Mouse (Mus musculus) midbrain, embryonic 14.5 days (tissue): ENCODE results near the gene Dclk3. TPM values are rescaled to one million over a fixed set of nuclear protein-coding genes. Genes with fewer than 3 reads are reported as not detected.
A peak's percentile ranks its signal among the peaks of the same experiment; 100 is the strongest.

ENCODE experiments used
- ATAC-seq: fragments of 200-750 bp; cut with Nextera tagmentation; 2 replicates; pipeline ENCODE4 v1.8.0; 2017; ENCODE audit warnings: moderate number of reproducible peaks, moderate library complexity; ENCODE audit not compliant: low FRiP score, low TSS enrichment
- DNase-seq: peaks from one replicate; pipeline ENCODE4 v3.0.0-alpha.2; 2015
- H3K27ac ChIP-seq: fragments of 300-500 bp; sonication (generic); replicated peaks from 2 replicates; pipeline ENCODE4 v1.5.1; 2014; ENCODE audit warnings: mild to moderate bottlenecking, low read depth, low read length, moderate library complexity
- H3K27me3 ChIP-seq: fragments of 300-500 bp; sonication (generic); 2 replicates; pipeline ENCODE4 v1.6.1; 2014; ENCODE audit warnings: low read length, control low read depth, mixed read lengths; ENCODE audit not compliant: control insufficient read depth, insufficient read depth
- H3K36me3 ChIP-seq: fragments of 300-500 bp; sonication (generic); 2 replicates; pipeline ENCODE4 v1.6.1; 2014; ENCODE audit warnings: low read length, control low read depth; ENCODE audit not compliant: control insufficient read depth, insufficient read depth
- H3K4me1 ChIP-seq: fragments of 300-500 bp; sonication (generic); 2 replicates; pipeline ENCODE4 v1.6.1; 2014; ENCODE audit warnings: mild to moderate bottlenecking, antibody characterized with exemption, low read length, control low read depth; ENCODE audit not compliant: control insufficient read depth, insufficient read depth
- H3K4me2 ChIP-seq: fragments of 300-500 bp; sonication (generic); 2 replicates; pipeline ENCODE4 v1.6.1; 2014; ENCODE audit warnings: mild to moderate bottlenecking, low read length, moderate library complexity
- H3K4me3 ChIP-seq: fragments of 300-500 bp; sonication (generic); replicated peaks from 2 replicates; pipeline ENCODE4 v1.5.1; 2014; ENCODE audit warnings: low read depth, low read length
- H3K9ac ChIP-seq: fragments of 300-500 bp; sonication (generic); replicated peaks from 2 replicates; pipeline ENCODE4 v1.6.1; 2014; ENCODE audit warnings: mild to moderate bottlenecking, low read length, moderate library complexity
- H3K9me3 ChIP-seq: fragments of 300-500 bp; sonication (generic); 2 replicates; pipeline ENCODE4 v1.6.1; 2016; ENCODE audit warnings: low read length, control low read depth, mixed read lengths; ENCODE audit not compliant: control insufficient read depth
- WGBS: fragments of 180-500 bp; shearing (Covaris S2); extraction: QIAGEN DNeasy Blood & Tissue Kit; methylation state at CpG from one replicate; pipeline ENCODE4 v1.1.7; 2014; 5-methylcytosine and 5-hydroxymethylcytosine counted together
- polyA plus RNA-seq: library from polyadenylated mRNA; unstranded; fragments of >200 nt; fragmentation: Nextera tagmentation; extraction: Ambion mirVana; gene quantifications from 2 replicates; pipeline ENCODE4 v1.2.1, GENCODE M21; 2014

Dclk3 gene
- polyA plus RNA-seq, 1 experiment from 2014 or later, result 3.4 TPM

DNA sequence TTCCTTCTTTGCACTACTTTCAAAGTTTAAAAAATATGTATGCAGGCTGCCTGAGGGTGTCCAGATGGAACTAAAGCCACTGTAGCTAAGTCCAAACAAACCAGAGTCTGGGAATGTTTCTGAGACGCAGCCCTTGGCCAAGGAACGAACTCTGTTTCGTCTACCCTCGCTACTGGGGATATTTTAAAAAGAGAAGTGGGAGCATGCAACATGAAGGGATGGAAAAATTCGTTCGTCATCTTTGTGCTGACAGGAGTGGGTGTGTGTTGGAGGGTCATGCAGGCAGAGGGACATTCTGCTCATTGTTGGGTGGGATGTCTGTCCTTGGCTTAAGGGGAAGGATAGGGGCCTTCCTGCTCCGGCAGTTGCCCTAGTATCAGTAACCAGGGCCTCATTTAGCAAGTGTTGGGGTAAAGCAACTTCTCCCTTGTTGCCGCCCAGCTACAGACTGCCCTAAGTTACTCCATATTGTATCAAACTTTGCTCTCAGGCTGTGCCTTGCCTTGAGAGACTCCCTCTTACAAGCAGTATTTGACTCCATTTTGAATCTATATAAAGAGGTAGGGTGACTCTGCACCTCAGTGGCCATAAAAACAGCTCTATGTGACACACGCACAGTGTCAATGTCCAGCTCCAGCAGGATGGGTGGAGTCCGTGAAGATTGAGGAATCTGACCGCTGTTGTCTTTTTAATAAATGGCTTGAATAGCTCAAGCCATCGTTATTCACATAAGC, 34.4 kb upstream of the Dclk3 start:
- Histone ChIP-seq H3K27me3 (no peaks in the 10 kb centered on the region), H3K27ac (no peak overlapping the region), H3K36me3 (no peaks in the 10 kb centered on the region), H3K4me1 (no peaks in the 10 kb centered on the region), H3K4me3 (no peak overlapping the region), H3K9me3 (no peaks in the 10 kb centered on the region), H3K4me2 (no peak overlapping the region), H3K9ac (no peak overlapping the region)
- DNase-seq (no peak), ATAC-seq (no peak)
- WGBS, result 92% methylated on average over 12 of the region's 12 CpGs

DNA sequence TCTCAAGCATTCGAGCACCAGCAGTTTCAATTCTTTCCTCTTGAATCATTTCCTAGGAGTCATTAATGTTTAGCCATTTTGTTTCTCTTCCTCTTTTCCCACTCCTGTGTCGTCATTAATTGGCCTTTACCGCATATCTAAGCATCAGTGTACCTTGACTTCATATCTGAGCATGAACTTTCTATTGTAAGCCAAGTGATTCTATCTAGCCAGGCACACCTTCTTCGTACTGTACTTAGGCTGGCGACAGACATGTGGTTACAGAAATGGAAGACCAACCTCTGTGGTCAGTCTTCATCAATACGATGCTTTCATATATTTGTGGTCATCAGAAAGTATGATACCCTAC, 33.8 kb upstream of the Dclk3 start:
- H3K36me3 ChIP-seq, result no peaks in the 10 kb centered on the region
- no peak for DNase-seq
- no peaks in the 10 kb centered on the region for H3K9me3 ChIP-seq
- no peak overlapping the region for H3K4me2 ChIP-seq
- 91% methylated on average over 6 of the region's 6 CpGs for WGBS
- no peaks in the 10 kb centered on the region for H3K4me1 ChIP-seq
- H3K27me3 ChIP-seq, result no peaks in the 10 kb centered on the region
- H3K4me3 ChIP-seq, result no peak overlapping the region
- H3K27ac ChIP-seq, result no peak overlapping the region
- no peak overlapping the region for H3K9ac ChIP-seq
- no peak for ATAC-seq

GRCm38 (mm10) chr9:111408012-111408411, 30.9 kb upstream of the Dclk3 start:
- Histone ChIP-seq H3K4me1 (peaks cover 10% of the 10 kb centered on the region), H3K9ac (no peak overlapping the region), H3K4me3 (no peak overlapping the region), H3K27ac (no peak overlapping the region), H3K4me2 (no peak overlapping the region), H3K9me3 (no peaks in the 10 kb centered on the region), H3K36me3 (no peaks in the 10 kb centered on the region), H3K27me3 (no peaks in the 10 kb centered on the region)
- ATAC-seq (no peak), DNase-seq (no peak)
- WGBS, result 82% methylated on average over 6 of the region's 6 CpGs

GRCm38 (mm10) chr9:111408427-111408826, 30.5 kb upstream of the Dclk3 start:
- no peaks in the 10 kb centered on the region for H3K36me3 ChIP-seq
- no peak for DNase-seq
- H3K27me3 ChIP-seq, result no peaks in the 10 kb centered on the region
- H3K4me2 ChIP-seq, result no peak overlapping the region
- no peak overlapping the region for H3K4me3 ChIP-seq
- H3K27ac ChIP-seq, result no peak overlapping the region
- no peak overlapping the region for H3K9ac ChIP-seq
- WGBS, result 85% methylated on average over 10 of the region's 10 CpGs
- no peak for ATAC-seq
- peaks cover 12% of the 10 kb centered on the region for H3K4me1 ChIP-seq
- H3K9me3 ChIP-seq, result no peaks in the 10 kb centered on the region

DNA sequence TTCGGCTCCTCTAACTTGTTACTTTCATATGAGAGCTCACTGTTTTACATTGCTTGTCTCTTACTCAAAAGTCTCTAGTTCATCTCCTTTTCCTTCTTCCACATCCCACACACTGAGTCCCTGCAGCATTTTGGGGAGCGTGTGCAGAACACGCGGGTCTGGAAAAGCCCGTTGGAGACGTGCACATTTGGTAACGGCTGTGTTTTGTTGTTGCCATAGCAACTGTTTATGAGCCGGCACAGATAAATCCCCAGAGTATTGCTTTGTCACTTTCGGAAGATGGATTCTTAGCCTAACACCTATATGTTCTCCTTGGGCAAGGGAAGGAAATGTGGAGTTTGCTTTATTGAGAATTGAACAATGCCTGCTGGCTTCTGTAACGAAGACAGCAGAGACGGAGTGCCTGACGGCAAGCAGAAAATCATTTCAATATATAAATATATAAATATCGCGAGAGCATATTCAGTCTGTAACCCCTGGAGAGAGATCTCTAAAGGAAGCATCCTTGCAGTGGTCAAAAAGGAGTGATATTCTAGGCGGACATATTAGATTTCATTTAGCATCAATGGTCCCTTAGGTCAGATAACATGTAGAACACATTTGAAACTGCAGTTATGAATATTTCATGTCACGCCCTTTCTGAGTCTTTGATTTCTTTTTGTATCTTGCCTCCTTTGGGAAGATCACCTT, 26.3 kb upstream of the Dclk3 start:
- no peaks in the 10 kb centered on the region for H3K36me3 ChIP-seq
- peak overlapping the region; percentile 67 for H3K27ac ChIP-seq
- H3K4me2 ChIP-seq, result peak overlapping the region; percentile 39
- no peaks in the 10 kb centered on the region for H3K9me3 ChIP-seq
- peaks cover 12% of the 10 kb centered on the region for H3K4me1 ChIP-seq
- 35% methylated on average over 16 of the region's 16 CpGs for WGBS
- no peaks in the 10 kb centered on the region for H3K27me3 ChIP-seq
- ATAC-seq, result no peak; the same call in 1 of the 2 replicates
- H3K9ac ChIP-seq, result no peak overlapping the region
- peak overlapping the region; percentile 10; the same call in 1 of the 2 replicates for H3K4me3 ChIP-seq
- peak; percentile 85 for DNase-seq

- Histone ChIP-seq H3K27ac (no peak overlapping the region), H3K9ac (no peak overlapping the region), H3K4me2 (no peak overlapping the region), H3K4me1 (peaks cover 5% of the 10 kb centered on the region), H3K9me3 (no peaks in the 10 kb centered on the region), H3K4me3 (no peak overlapping the region), H3K36me3 (no peaks in the 10 kb centered on the region), H3K27me3 (no peaks in the 10 kb centered on the region)
- no peak for DNase-seq
- no peak for ATAC-seq
- WGBS, result 74% methylated on average over 2 of the region's 2 CpGs
These were observed 17.0 kb upstream of the Dclk3 start for GRCm38 (mm10) chr9:111421862-111422261.

DNA sequence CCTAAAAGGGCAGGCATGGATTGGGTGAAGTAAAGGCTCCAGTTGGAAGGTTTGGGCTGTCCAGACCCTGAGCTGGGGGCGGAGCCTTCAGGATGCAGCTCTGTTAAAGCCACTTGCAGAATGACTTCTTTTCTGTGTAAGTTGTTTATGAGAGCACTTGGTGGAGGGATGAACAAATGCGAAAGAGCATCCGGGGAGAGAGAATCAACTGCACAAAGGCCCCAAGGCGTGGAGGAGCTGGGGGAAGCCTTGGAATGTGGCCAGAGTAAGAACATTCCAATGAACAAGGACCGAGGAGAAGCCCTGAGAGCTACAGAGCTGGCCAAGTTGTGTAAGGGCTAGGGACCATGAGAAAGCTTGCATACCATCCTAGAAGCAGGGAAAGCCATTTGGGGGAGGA, 16.3 kb upstream of the Dclk3 start:
- H3K36me3 ChIP-seq, result no peaks in the 10 kb centered on the region
- no peak overlapping the region for H3K4me2 ChIP-seq
- no peak overlapping the region for H3K9ac ChIP-seq
- H3K4me3 ChIP-seq, result no peak overlapping the region
- DNase-seq (no peak), ATAC-seq (no peak)
- 74% methylated on average over 5 of the region's 5 CpGs for WGBS
- peaks cover 5% of the 10 kb centered on the region for H3K4me1 ChIP-seq
- H3K27ac ChIP-seq, result no peak overlapping the region
- no peaks in the 10 kb centered on the region for H3K27me3 ChIP-seq
- H3K9me3 ChIP-seq, result no peaks in the 10 kb centered on the region

GRCm38 (mm10) chr9:111425113-111425512, 13.8 kb upstream of the Dclk3 start:
- no peaks in the 10 kb centered on the region for H3K27me3 ChIP-seq
- no peak overlapping the region for H3K27ac ChIP-seq
- no peak overlapping the region for H3K4me3 ChIP-seq
- H3K4me1 ChIP-seq, result peaks cover 5% of the 10 kb centered on the region
- no peaks in the 10 kb centered on the region for H3K9me3 ChIP-seq
- no peak overlapping the region for H3K9ac ChIP-seq
- ATAC-seq, result no peak; the same call in 1 of the 2 replicates
- H3K4me2 ChIP-seq, result no peak overlapping the region
- peak; percentile 35 for DNase-seq
- 30% methylated on average over 6 of the region's 6 CpGs for WGBS
- H3K36me3 ChIP-seq, result no peaks in the 10 kb centered on the region

DNA sequence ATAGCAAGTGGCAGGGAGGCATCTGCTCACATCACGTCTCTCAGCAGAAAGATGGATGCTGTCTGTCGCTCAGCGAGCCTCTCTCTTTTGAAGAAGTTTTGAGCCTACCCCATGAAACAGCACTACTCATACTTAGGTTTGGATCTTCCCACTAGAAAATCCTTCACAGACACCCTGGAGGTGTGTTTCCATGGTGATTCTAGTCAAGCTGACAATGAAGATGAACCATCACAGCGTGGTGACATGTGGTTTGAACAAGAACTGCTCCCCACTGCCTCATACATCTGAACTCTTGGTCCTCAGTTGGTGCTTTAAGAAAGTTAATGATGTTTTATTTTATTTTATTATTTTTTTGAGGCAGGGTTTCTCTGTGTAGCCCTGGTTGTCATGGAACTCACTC, 12.9 kb upstream of the Dclk3 start:
- no peak for ATAC-seq
- WGBS, result 74% methylated on average over 4 of the region's 4 CpGs
- peak; percentile 32 for DNase-seq

More for the DNA sequence above, 12.9 kb upstream of the Dclk3 start:
- H3K4me3 ChIP-seq, result no peak overlapping the region
- H3K27ac ChIP-seq, result no peak overlapping the region
- peaks cover 5% of the 10 kb centered on the region for H3K4me1 ChIP-seq
- H3K4me2 ChIP-seq, result no peak overlapping the region
- no peaks in the 10 kb centered on the region for H3K36me3 ChIP-seq
- no peaks in the 10 kb centered on the region for H3K27me3 ChIP-seq
- no peak overlapping the region for H3K9ac ChIP-seq
- H3K9me3 ChIP-seq, result no peaks in the 10 kb centered on the region
